Mouse (Mus musculus) megakaryocyte progenitor cell, adult 5-6 weeks (primary cell): ENCODE measurements at regions not wholly inside any gene's neighbourhood (a gene's known extent, or its start where the extent isn't known, plus 50 kb on each side); places are given as distances from the start of the nearest gene placed in this dataset.

ENCODE experiments used
- ATAC-seq: replicated peaks from 2 replicates; pipeline ENCODE4 v1.8.0; 2016; ENCODE audit warnings: mild to moderate bottlenecking, moderate TSS enrichment, inconsistent platforms; ENCODE audit not compliant: poor library complexity

GRCm38 (mm10) chr13:99099226-99099625 lies 85.4 kb upstream of the Zfp366 start:
- ATAC-seq, result no peak

GRCm38 (mm10) chr13:99097606-99098545 lies 86.7 kb upstream of the Zfp366 start:
- ATAC-seq, result no peak

- ATAC-seq, result no peak
Observed at GRCm38 (mm10) chr13:99096837-99097236, 87.8 kb upstream of the Zfp366 start.

GRCm38 (mm10) chr13:99095006-99095405 lies 89.6 kb upstream of the Zfp366 start:
- ATAC-seq, result no peak

GRCm38 (mm10) chr13:99094221-99094620 lies 90.4 kb upstream of the Zfp366 start:
- no peak for ATAC-seq

- ATAC-seq, result peak; percentile 99
Observed at GRCm38 (mm10) chr13:99093269-99093668, 91.4 kb upstream of the Zfp366 start.

GRCm38 (mm10) chr13:99092279-99092930 lies 92.2 kb upstream of the Zfp366 start:
- no peak for ATAC-seq

GRCm38 (mm10) chr13:99091562-99092278 lies 92.9 kb upstream of the Zfp366 start:
- no peak for ATAC-seq

GRCm38 (mm10) chr13:99090361-99090760 lies 94.3 kb upstream of the Zfp366 start:
- no peak for ATAC-seq

GRCm38 (mm10) chr13:99088285-99088684 lies 96.3 kb upstream of the Zfp366 start:
- ATAC-seq, result 0 out of 2 replicates have a peak, but pooled peaks have one; percentile 29

GRCm38 (mm10) chr13:99079331-99079761 lies 95.0 kb upstream of the 1700024P04Rik start:
- ATAC-seq, result no peak

GRCm38 (mm10) chr13:99078643-99079042 lies 94.3 kb upstream of the 1700024P04Rik start:
- ATAC-seq, result no peak

- no peak for ATAC-seq
Observed at GRCm38 (mm10) chr13:99077039-99077749, 92.8 kb upstream of the 1700024P04Rik start.

- ATAC-seq, result peak; percentile 99
Observed at GRCm38 (mm10) chr13:99075467-99075866, 91.1 kb upstream of the 1700024P04Rik start.

- ATAC-seq, result no peak
Observed at GRCm38 (mm10) chr13:99071821-99072414, 87.6 kb upstream of the 1700024P04Rik start.

- no peak for ATAC-seq
Observed at GRCm38 (mm10) chr13:99071413-99071812, 87.0 kb upstream of the 1700024P04Rik start.

GRCm38 (mm10) chr13:99069767-99070166 lies 85.4 kb upstream of the 1700024P04Rik start:
- no peak for ATAC-seq

- no peak for ATAC-seq
Observed at GRCm38 (mm10) chr13:99067504-99067903, 83.1 kb upstream of the 1700024P04Rik start.

GRCm38 (mm10) chr13:99063431-99063830 lies 79.1 kb upstream of the 1700024P04Rik start:
- ATAC-seq, result no peak

GRCm38 (mm10) chr13:99062936-99063335 lies 78.6 kb upstream of the 1700024P04Rik start:
- ATAC-seq, result no peak
